Mouse (Mus musculus): ENCODE results near the gene Olfr1234. TPM values are rescaled to one million over a fixed set of nuclear protein-coding genes. Genes with fewer than 3 reads are reported as not detected.

Gene Olfr1234
- not detected in 2 replicates for polyA plus RNA-seq (2014; fragmentation: Nextera tagmentation; extraction: Ambion mirVana)

DNA sequence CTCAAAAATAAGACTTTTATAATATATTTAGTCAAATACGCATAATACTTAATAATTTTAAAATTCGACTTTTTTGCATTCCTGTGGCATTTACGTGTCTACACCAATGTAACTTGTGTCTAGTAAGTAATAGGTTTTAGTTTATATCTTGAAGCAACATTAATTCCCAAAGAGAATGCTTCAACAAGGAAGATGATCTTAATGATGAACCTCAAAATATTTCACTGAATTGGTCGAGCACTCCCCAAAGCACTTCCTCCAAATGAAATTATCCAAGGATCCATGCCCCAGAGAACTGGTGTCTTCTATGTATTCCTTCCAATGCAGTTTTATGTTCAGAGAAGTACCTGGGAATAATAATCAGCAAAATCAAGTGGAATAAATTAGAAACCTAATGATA is at the start of gene Olfr1234:
TSS of gene Olfr1234 (minus strand) at position 101 of the 400 bp plus-strand sequence.
- WGBS, result 89% methylated on average over 4 of the region's 4 CpGs
- Histone ChIP-seq H3K27me3 (ENCODE audit: control insufficient read depth, insufficient read depth, low read length) (no peaks in the 10 kb centered on the region), H3K4me1 (ENCODE audit: control insufficient read depth, insufficient read depth, low read length) (no peaks in the 10 kb centered on the region), H3K9me3 (ENCODE audit: control insufficient read depth, low read length) (no peaks in the 10 kb centered on the region), H3K27ac (ENCODE audit: low read depth, low read length) (no peak within 1 kb of the TSS), H3K4me2 (ENCODE audit: low read depth, low read length) (no peak within 1 kb of the TSS), H3K4me3 (ENCODE audit: low read depth, low read length) (no peak within 1 kb of the TSS), H3K9ac (replicated peaks; ENCODE audit: low read depth, low read length) (no peak within 1 kb of the TSS), H3K36me3 (ENCODE audit: control insufficient read depth, insufficient read depth, low read length) (no peaks in the 10 kb centered on the region)
- ATAC-seq (ENCODE audit: low read depth), result no peak

DNA sequence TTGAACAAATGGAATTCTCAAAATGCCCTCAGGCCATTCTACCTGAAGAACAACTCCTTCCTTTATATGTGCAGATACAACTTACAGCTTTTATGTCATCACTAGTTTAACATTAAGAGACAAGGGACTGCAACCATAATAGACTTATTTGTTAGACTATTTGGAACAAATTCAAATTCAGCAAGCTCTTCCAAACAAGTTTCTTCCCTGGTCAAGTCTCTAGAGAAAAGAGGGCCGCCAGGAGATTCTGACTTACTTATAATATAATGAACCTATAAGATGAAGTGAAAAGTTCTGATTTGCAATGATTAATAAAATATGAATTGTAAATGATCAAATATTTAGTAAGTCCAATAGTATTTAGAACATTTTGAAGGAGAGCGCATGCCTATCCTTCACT is 44.9 kb upstream of the Olfr1234 start, which contains the start of gene Olfr1238:
TSS of gene Olfr1238 (minus strand) at position 101 of the 400 bp plus-strand sequence.
- Histone ChIP-seq H3K36me3 (ENCODE audit: control insufficient read depth, insufficient read depth, low read length) (no peaks in the 10 kb centered on the region), H3K4me3 (ENCODE audit: low read depth, low read length) (no peak within 1 kb of the TSS), H3K4me2 (ENCODE audit: low read depth, low read length) (no peak within 1 kb of the TSS), H3K27ac (ENCODE audit: low read depth, low read length) (no peak within 1 kb of the TSS), H3K9ac (replicated peaks; ENCODE audit: low read depth, low read length) (no peak within 1 kb of the TSS), H3K4me1 (ENCODE audit: control insufficient read depth, insufficient read depth, low read length) (no peaks in the 10 kb centered on the region), H3K27me3 (ENCODE audit: control insufficient read depth, insufficient read depth, low read length) (no peaks in the 10 kb centered on the region), H3K9me3 (ENCODE audit: control insufficient read depth, low read length) (no peaks in the 10 kb centered on the region)
- WGBS, result 97% methylated on average over 2 of the region's 2 CpGs
- ATAC-seq (ENCODE audit: low read depth), result no peak

DNA sequence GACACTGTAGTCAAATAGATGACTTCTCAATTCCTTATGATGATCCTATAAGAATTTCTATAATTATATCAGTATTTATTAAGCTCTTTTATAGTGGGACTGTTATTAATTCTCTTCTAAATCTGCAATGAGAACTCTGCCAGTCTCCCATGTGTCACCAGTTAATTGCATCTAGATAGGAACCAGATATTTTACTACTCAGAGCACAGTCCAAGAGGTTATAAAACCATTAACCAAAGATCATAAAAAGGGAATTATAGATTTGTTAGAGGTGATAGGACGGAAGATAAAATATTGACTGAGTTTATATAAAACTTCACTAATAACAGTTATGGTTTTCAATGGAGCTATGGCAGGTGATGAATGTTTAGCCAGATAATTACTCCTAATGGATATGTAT is 36.2 kb upstream of the Olfr1234 start:
- H3K9me3 ChIP-seq (ENCODE audit: control insufficient read depth, low read length), result no peaks in the 10 kb centered on the region
- no peak for ATAC-seq (ENCODE audit: low read depth)
- no peak overlapping the region for H3K9ac ChIP-seq (replicated peaks; ENCODE audit: low read depth, low read length)
- H3K36me3 ChIP-seq (ENCODE audit: control insufficient read depth, insufficient read depth, low read length), result no peaks in the 10 kb centered on the region
- H3K27me3 ChIP-seq (ENCODE audit: control insufficient read depth, insufficient read depth, low read length), result no peaks in the 10 kb centered on the region
- H3K27ac ChIP-seq (ENCODE audit: low read depth, low read length), result no peak overlapping the region
- 79% methylated on average over 1 of the region's 1 CpGs for WGBS
- no peak overlapping the region for H3K4me3 ChIP-seq (ENCODE audit: low read depth, low read length)
- H3K4me2 ChIP-seq (ENCODE audit: low read depth, low read length), result no peak overlapping the region
- H3K4me1 ChIP-seq (ENCODE audit: control insufficient read depth, insufficient read depth, low read length), result no peaks in the 10 kb centered on the region

DNA sequence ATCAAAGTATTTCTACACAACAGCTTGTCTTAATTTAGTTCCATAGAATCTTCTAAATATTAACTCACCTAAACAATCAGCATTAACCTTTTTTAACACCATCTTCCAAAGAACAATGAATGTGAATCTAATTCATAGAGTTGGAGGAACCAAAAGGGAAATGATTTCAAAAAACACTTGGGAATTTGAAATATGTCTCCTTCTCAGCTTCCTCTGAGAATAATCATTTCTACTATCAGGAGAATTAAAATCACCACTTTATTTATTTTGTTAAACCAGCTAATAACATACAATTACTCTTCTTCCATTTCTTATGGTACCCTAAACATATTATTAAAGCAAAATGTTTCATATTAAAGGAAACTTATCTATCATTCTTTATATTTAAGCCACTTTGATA is 22.4 kb downstream of the Olfr1234 start, which contains the start of gene Olfr1233:
TSS of gene Olfr1233 (minus strand) at position 101 of the 400 bp plus-strand sequence.
- H3K36me3 ChIP-seq (ENCODE audit: control insufficient read depth, insufficient read depth, low read length), result no peaks in the 10 kb centered on the region
- no peaks in the 10 kb centered on the region for H3K9me3 ChIP-seq (ENCODE audit: control insufficient read depth, low read length)
- no peak within 1 kb of the TSS for H3K4me3 ChIP-seq (ENCODE audit: low read depth, low read length)
- H3K4me1 ChIP-seq (ENCODE audit: control insufficient read depth, insufficient read depth, low read length), result no peaks in the 10 kb centered on the region
- H3K27ac ChIP-seq (ENCODE audit: low read depth, low read length), result no peak within 1 kb of the TSS
- no peaks in the 10 kb centered on the region for H3K27me3 ChIP-seq (ENCODE audit: control insufficient read depth, insufficient read depth, low read length)
- ATAC-seq (ENCODE audit: low read depth), result no peak
- no peak within 1 kb of the TSS for H3K4me2 ChIP-seq (ENCODE audit: low read depth, low read length)
- H3K9ac ChIP-seq (replicated peaks; ENCODE audit: low read depth, low read length), result no peak within 1 kb of the TSS

DNA sequence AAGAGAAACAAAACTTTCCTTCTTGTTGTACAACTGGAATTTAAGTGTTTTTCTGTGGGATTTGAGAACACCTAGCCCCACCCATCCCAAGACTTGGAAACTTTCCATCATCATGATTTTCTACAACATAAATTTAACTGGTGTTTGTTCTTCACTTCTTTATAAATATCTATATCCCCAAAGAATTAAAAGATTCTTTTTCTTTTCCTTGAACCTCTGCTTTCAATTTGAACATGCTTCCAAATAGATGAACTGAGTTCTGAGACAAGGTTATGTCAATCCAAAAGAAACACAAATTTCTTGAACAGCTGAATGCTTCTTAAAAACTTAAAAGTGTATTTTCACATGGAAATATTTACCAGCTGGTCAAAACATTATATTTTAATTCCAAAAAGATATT is 35.1 kb downstream of the Olfr1234 start, which contains the start of gene Olfr1232:
TSS of gene Olfr1232 (minus strand) at position 101 of the 400 bp plus-strand sequence.
- H3K4me2 ChIP-seq (ENCODE audit: low read depth, low read length), result no peak within 1 kb of the TSS
- H3K9ac ChIP-seq (replicated peaks; ENCODE audit: low read depth, low read length), result no peak within 1 kb of the TSS
- no peaks in the 10 kb centered on the region for H3K4me1 ChIP-seq (ENCODE audit: control insufficient read depth, insufficient read depth, low read length)
- no peaks in the 10 kb centered on the region for H3K27me3 ChIP-seq (ENCODE audit: control insufficient read depth, insufficient read depth, low read length)
- no peak within 1 kb of the TSS for H3K27ac ChIP-seq (ENCODE audit: low read depth, low read length)
- H3K36me3 ChIP-seq (ENCODE audit: control insufficient read depth, insufficient read depth, low read length), result no peaks in the 10 kb centered on the region
- H3K9me3 ChIP-seq (ENCODE audit: control insufficient read depth, low read length), result no peaks in the 10 kb centered on the region
- ATAC-seq (ENCODE audit: low read depth), result no peak
- no peak within 1 kb of the TSS for H3K4me3 ChIP-seq (ENCODE audit: low read depth, low read length)

Other genes starting within 250 kb of the Olfr1234 start
- gene Olfr1221, start 247.6 kb downstream of the Olfr1234 start, polyA plus RNA-seq (2014; fragmentation: Nextera tagmentation; extraction: Ambion mirVana), result not detected in 2 replicates
- gene Olfr1222, start 231.8 kb downstream of the Olfr1234 start, polyA plus RNA-seq (2014; fragmentation: Nextera tagmentation; extraction: Ambion mirVana), result not detected in 2 replicates
- gene Olfr1223, start 213.3 kb downstream of the Olfr1234 start, polyA plus RNA-seq (2014; fragmentation: Nextera tagmentation; extraction: Ambion mirVana), result not detected in 2 replicates
- gene Olfr1224-ps1, start 200.8 kb downstream of the Olfr1234 start, polyA plus RNA-seq (2014; fragmentation: Nextera tagmentation; extraction: Ambion mirVana), result not detected in 2 replicates
- not detected in 2 replicates for gene Olfr1225, start 190.2 kb downstream of the Olfr1234 start, polyA plus RNA-seq (2014; fragmentation: Nextera tagmentation; extraction: Ambion mirVana)
- not detected in 2 replicates for gene Olfr1226, start 164.8 kb downstream of the Olfr1234 start, polyA plus RNA-seq (2014; fragmentation: Nextera tagmentation; extraction: Ambion mirVana)
- gene Olfr1228, start 110.8 kb downstream of the Olfr1234 start, polyA plus RNA-seq (2014; fragmentation: Nextera tagmentation; extraction: Ambion mirVana), result not detected in 2 replicates
- gene Olfr1229, start 76.9 kb downstream of the Olfr1234 start, polyA plus RNA-seq (2014; fragmentation: Nextera tagmentation; extraction: Ambion mirVana), result not detected in 2 replicates
- gene Olfr1230, start 67.6 kb downstream of the Olfr1234 start, polyA plus RNA-seq (2014; fragmentation: Nextera tagmentation; extraction: Ambion mirVana), result not detected in 2 replicates
- not detected in 2 replicates for gene Olfr1231, start 57.8 kb downstream of the Olfr1234 start, polyA plus RNA-seq (2014; fragmentation: Nextera tagmentation; extraction: Ambion mirVana)
- not detected in 2 replicates for gene Olfr1232, start 35.2 kb downstream of the Olfr1234 start, polyA plus RNA-seq (2014; fragmentation: Nextera tagmentation; extraction: Ambion mirVana)
- not detected in 2 replicates for gene Olfr1233, start 22.5 kb downstream of the Olfr1234 start, polyA plus RNA-seq (2014; fragmentation: Nextera tagmentation; extraction: Ambion mirVana)
- not detected in 2 replicates for gene Olfr1238, start 44.8 kb upstream of the Olfr1234 start, polyA plus RNA-seq (2014; fragmentation: Nextera tagmentation; extraction: Ambion mirVana)
- not detected in 2 replicates for gene Olfr1239, start 55.5 kb upstream of the Olfr1234 start, polyA plus RNA-seq (2014; fragmentation: Nextera tagmentation; extraction: Ambion mirVana)
- not detected in 2 replicates for gene Olfr1240, start 78.1 kb upstream of the Olfr1234 start, polyA plus RNA-seq (2014; fragmentation: Nextera tagmentation; extraction: Ambion mirVana)
- gene Olfr1241, start 122.3 kb upstream of the Olfr1234 start, polyA plus RNA-seq (2014; fragmentation: Nextera tagmentation; extraction: Ambion mirVana), result not detected in 2 replicates
- not detected in 2 replicates for gene Olfr1242, start 133.5 kb upstream of the Olfr1234 start, polyA plus RNA-seq (2014; fragmentation: Nextera tagmentation; extraction: Ambion mirVana)
- gene Olfr1243, start 166.6 kb upstream of the Olfr1234 start, polyA plus RNA-seq (2014; fragmentation: Nextera tagmentation; extraction: Ambion mirVana), result not detected in 2 replicates
- gene Olfr1245, start 213.6 kb upstream of the Olfr1234 start, polyA plus RNA-seq (2014; fragmentation: Nextera tagmentation; extraction: Ambion mirVana), result not detected in 2 replicates
- not detected in 2 replicates for gene Olfr1246, start 228.3 kb upstream of the Olfr1234 start, polyA plus RNA-seq (2014; fragmentation: Nextera tagmentation; extraction: Ambion mirVana)
- gene Olfr1247, start 249.3 kb upstream of the Olfr1234 start, polyA plus RNA-seq (2014; fragmentation: Nextera tagmentation; extraction: Ambion mirVana), result not detected in 2 replicates

Measured in neural tube, embryonic 14.5 days (tissue).